Mouse (Mus musculus) bone marrow macrophage, adult 2 months (primary cell): ENCODE measurements around the gene Hoxa5. TPM values are rescaled to one million over a fixed set of nuclear protein-coding genes. Genes with fewer than 3 reads are reported as not detected.

Experiments used
- H3K27ac ChIP-seq: 2 replicates; pipeline ENCODE4 v1.5.1; 2012; ENCODE audit warnings: low read depth, low read length; ENCODE audit not compliant: insufficient read depth
- H3K4me1 ChIP-seq: 2 replicates; pipeline ENCODE4 v1.6.1; 2012; ENCODE audit warnings: low read length; ENCODE audit not compliant: control insufficient read depth, insufficient read depth
- H3K4me3 ChIP-seq: 2 replicates; pipeline ENCODE4 v1.5.1; 2012; ENCODE audit warnings: mild to moderate bottlenecking, low read length, moderate library complexity; ENCODE audit not compliant: insufficient read depth
- CTCF ChIP-seq: IDR thresholded peaks from 2 replicates; pipeline ENCODE4 v1.5.1; 2012; ENCODE audit warnings: low read depth, mild to moderate bottlenecking, low read length, moderate library complexity
- POLR2A ChIP-seq: IDR thresholded peaks from 2 replicates; pipeline ENCODE4 v1.6.1; 2012; ENCODE audit warnings: mild to moderate bottlenecking, low read depth, low read length, borderline replicate concordance
- polyA plus RNA-seq: library from polyadenylated mRNA; stranded (reverse); fragments of >200 nt; gene quantifications from 2 replicates; pipeline ENCODE4 v1.2.4, GENCODE M21; 2012; ENCODE audit not compliant: missing spikeins, insufficient read depth, insufficient read length

The Hoxa5 gene
- polyA plus RNA-seq, 1 experiment: not detected

GRCm38 (mm10) chr6:52164626-52165440, 39.6 kb downstream of the Hoxa5 start, which contains the start of gene Hoxa2:
TSS of gene Hoxa2 (minus strand) at chr6:52164831.
- Histone ChIP-seq H3K4me3 (peak within 1 kb of the TSS; percentile 50), H3K4me1 (peaks cover 15% of the 10 kb centered on the region), H3K27ac (no peak within 1 kb of the TSS)
- TF ChIP-seq POLR2A (no peak), CTCF (no peak)

GRCm38 (mm10) chr6:52164051-52164625, 40.2 kb downstream of the Hoxa5 start:
- TF ChIP-seq POLR2A (no peak), CTCF (no peak)
- peak overlapping the region; percentile 50 for H3K4me3 ChIP-seq
- peaks cover 20% of the 10 kb centered on the region for H3K4me1 ChIP-seq
- H3K27ac ChIP-seq: no peak overlapping the region

GRCm38 (mm10) chr6:52163366-52164031, 40.9 kb downstream of the Hoxa5 start:
- H3K4me3 ChIP-seq: no peak overlapping the region
- no peak overlapping the region for H3K27ac ChIP-seq
- TF ChIP-seq CTCF: no peak
- TF ChIP-seq POLR2A: no peak
- peaks cover 20% of the 10 kb centered on the region for H3K4me1 ChIP-seq

GRCm38 (mm10) chr6:52162611-52163365, 41.6 kb downstream of the Hoxa5 start:
- H3K4me1 ChIP-seq: peaks cover 20% of the 10 kb centered on the region
- no peak for TF ChIP-seq CTCF
- no peak for TF ChIP-seq POLR2A
- no peak overlapping the region for H3K27ac ChIP-seq
- H3K4me3 ChIP-seq: no peak overlapping the region

GRCm38 (mm10) chr6:52162093-52162380, 42.4 kb downstream of the Hoxa5 start:
- TF ChIP-seq POLR2A: no peak
- TF ChIP-seq CTCF: no peak
- Histone ChIP-seq H3K4me3 (no peak overlapping the region), H3K27ac (no peak overlapping the region)

GRCm38 (mm10) chr6:52161336-52162092, 42.9 kb downstream of the Hoxa5 start:
- H3K27ac ChIP-seq: no peak overlapping the region
- H3K4me1 ChIP-seq: peaks cover 25% of the 10 kb centered on the region
- TF ChIP-seq CTCF (no peak), POLR2A (no peak)
- no peak overlapping the region for H3K4me3 ChIP-seq

More at GRCm38 (mm10) chr6:52162093-52162380, 42.4 kb downstream of the Hoxa5 start:
- peaks cover 25% of the 10 kb centered on the region for H3K4me1 ChIP-seq

- H3K4me3 ChIP-seq: peak overlapping the region; percentile 59
Observed at GRCm38 (mm10) chr6:52160511-52161335, 43.7 kb downstream of the Hoxa5 start.

GRCm38 (mm10) chr6:52159979-52160378, 44.4 kb downstream of the Hoxa5 start:
- peak overlapping the region; percentile 82 for H3K4me3 ChIP-seq
- H3K4me1 ChIP-seq: peaks cover 25% of the 10 kb centered on the region

More at GRCm38 (mm10) chr6:52160511-52161335, 43.7 kb downstream of the Hoxa5 start:
- TF ChIP-seq CTCF (no peak), POLR2A (no peak)
- H3K27ac ChIP-seq: peak overlapping the region; percentile 82
- peaks cover 25% of the 10 kb centered on the region for H3K4me1 ChIP-seq

More at GRCm38 (mm10) chr6:52159979-52160378, 44.4 kb downstream of the Hoxa5 start:
- peak overlapping the region; percentile 87 for H3K27ac ChIP-seq
- TF ChIP-seq POLR2A: no peak
- no peak for TF ChIP-seq CTCF
